Mouse (Mus musculus) liver, embryonic 16.5 days (tissue): ENCODE measurements around the gene Acoxl. TPM values are rescaled to one million over a fixed set of nuclear protein-coding genes. Genes with fewer than 3 reads are reported as not detected.

Experiments
- ATAC-seq: fragments of 200-750 bp; cut with Nextera tagmentation; 2 replicates; pipeline ENCODE4 v1.8.0; 2017; ENCODE audit warnings: low read depth, mild to moderate bottlenecking, moderate number of reproducible peaks, moderate library complexity
- H3K27ac ChIP-seq: fragments of 300-500 bp; sonication (generic); 2 replicates; pipeline ENCODE4 v1.5.1; 2014; ENCODE audit warnings: mild to moderate bottlenecking, low read length
- H3K27me3 ChIP-seq: fragments of 300-500 bp; sonication (generic); 2 replicates; pipeline ENCODE4 v1.6.1; 2014; ENCODE audit warnings: low read depth, low read length, mixed read lengths; ENCODE audit not compliant: control insufficient read depth, insufficient read depth
- H3K36me3 ChIP-seq: fragments of 300-500 bp; sonication (generic); 2 replicates; pipeline ENCODE4 v1.6.1; 2014; ENCODE audit warnings: mild to moderate bottlenecking; ENCODE audit not compliant: control insufficient read depth, insufficient read depth
- H3K4me1 ChIP-seq: fragments of 300-500 bp; sonication (generic); 2 replicates; pipeline ENCODE4 v1.6.1; 2014; ENCODE audit warnings: low read depth, low read length, mixed read lengths; ENCODE audit not compliant: control insufficient read depth
- H3K4me2 ChIP-seq: fragments of 300-500 bp; sonication (generic); 2 replicates; pipeline ENCODE4 v1.6.1; 2014; ENCODE audit warnings: low read depth, low read length, mixed read lengths
- H3K4me3 ChIP-seq: fragments of 300-500 bp; sonication (generic); 2 replicates; pipeline ENCODE4 v1.5.1; 2014; ENCODE audit warnings: low read depth, mild to moderate bottlenecking, low read length
- H3K9ac ChIP-seq: fragments of 300-500 bp; sonication (generic); 2 replicates; pipeline ENCODE4 v1.6.1; 2014; ENCODE audit warnings: low read depth, low read length
- H3K9me3 ChIP-seq: fragments of 300-500 bp; sonication (generic); replicated peaks from 2 replicates; pipeline ENCODE4 v1.6.1; 2016; ENCODE audit warnings: low read length; ENCODE audit not compliant: control insufficient read depth
- WGBS: fragments of 180-500 bp; shearing (Covaris S2); extraction: QIAGEN DNeasy Blood & Tissue Kit; methylation state at CpG from one replicate; pipeline ENCODE4 v1.1.7; 2014; ENCODE audit not compliant: insufficient replicate concordance; 5-methylcytosine and 5-hydroxymethylcytosine counted together
- polyA plus RNA-seq: library from polyadenylated mRNA; unstranded; fragments of >200 nt; fragmentation: Nextera tagmentation; extraction: Ambion mirVana; gene quantifications from 2 replicates; pipeline ENCODE4 v1.2.1, GENCODE M21; 2015

The Acoxl gene
- polyA plus RNA-seq, 1 experiment from 2014 or later: 0.05 TPM

GRCm38 (mm10) chr2:127990856-127991479, 152.3 kb downstream of the Acoxl start:
- peak; percentile 43; the same call in 1 of the 2 replicates for ATAC-seq
- no peak overlapping the region for H3K4me2 ChIP-seq

GRCm38 (mm10) chr2:127991656-127992055, 153.0 kb downstream of the Acoxl start:
- WGBS: 63% methylated on average over 1 of the region's 1 CpGs
- Histone ChIP-seq H3K27me3 (no peaks in the 10 kb centered on the region), H3K27ac (no peak overlapping the region), H3K4me2 (no peak overlapping the region), H3K9me3 (no peaks in the 10 kb centered on the region), H3K4me1 (no peaks in the 10 kb centered on the region; the same call in 1 of the 2 replicates), H3K36me3 (no peaks in the 10 kb centered on the region), H3K4me3 (no peak overlapping the region), H3K9ac (no peak overlapping the region)
- no peak for ATAC-seq

More at GRCm38 (mm10) chr2:127990856-127991479, 152.3 kb downstream of the Acoxl start:
- Histone ChIP-seq H3K27me3 (no peaks in the 10 kb centered on the region), H3K36me3 (no peaks in the 10 kb centered on the region), H3K9ac (no peak overlapping the region), H3K4me1 (no peaks in the 10 kb centered on the region; the same call in 1 of the 2 replicates), H3K27ac (no peak overlapping the region), H3K4me3 (no peak overlapping the region), H3K9me3 (no peaks in the 10 kb centered on the region)
- 47% methylated on average over 6 of the region's 6 CpGs for WGBS

- Histone ChIP-seq H3K27me3 (no peaks in the 10 kb centered on the region), H3K27ac (no peak overlapping the region; the same call in 1 of the 2 replicates), H3K9ac (no peak overlapping the region), H3K9me3 (no peaks in the 10 kb centered on the region), H3K4me1 (no peaks in the 10 kb centered on the region), H3K4me3 (no peak overlapping the region), H3K4me2 (no peak overlapping the region), H3K36me3 (no peaks in the 10 kb centered on the region)
- no peak for ATAC-seq
- 26% methylated on average over 17 of the region's 17 CpGs for WGBS
These were observed 170.2 kb downstream of the Acoxl start for GRCm38 (mm10) chr2:128008662-128009423.

GRCm38 (mm10) chr2:128014613-128015012, 175.9 kb downstream of the Acoxl start:
- Histone ChIP-seq H3K4me2 (no peak overlapping the region), H3K27ac (no peak overlapping the region), H3K9me3 (no peaks in the 10 kb centered on the region), H3K9ac (no peak overlapping the region), H3K4me3 (no peak overlapping the region), H3K4me1 (no peaks in the 10 kb centered on the region), H3K36me3 (no peaks in the 10 kb centered on the region), H3K27me3 (no peaks in the 10 kb centered on the region)
- WGBS: 36% methylated on average over 2 of the region's 2 CpGs
- ATAC-seq: no peak

GRCm38 (mm10) chr2:128015602-128016001, 176.9 kb downstream of the Acoxl start:
- Histone ChIP-seq H3K4me1 (no peaks in the 10 kb centered on the region), H3K9me3 (no peaks in the 10 kb centered on the region), H3K27me3 (no peaks in the 10 kb centered on the region), H3K4me3 (no peak overlapping the region), H3K9ac (no peak overlapping the region), H3K36me3 (no peaks in the 10 kb centered on the region), H3K27ac (no peak overlapping the region), H3K4me2 (no peak overlapping the region)
- WGBS: 66% methylated on average over 8 of the region's 8 CpGs
- no peak for ATAC-seq

GRCm38 (mm10) chr2:128020039-128020907, 181.6 kb downstream of the Acoxl start:
- H3K9me3 ChIP-seq: no peaks in the 10 kb centered on the region
- no peak overlapping the region for H3K4me3 ChIP-seq
- ATAC-seq: no peak
- H3K27ac ChIP-seq: no peak overlapping the region
- no peaks in the 10 kb centered on the region for H3K4me1 ChIP-seq
- H3K9ac ChIP-seq: no peak overlapping the region
- no peak overlapping the region for H3K4me2 ChIP-seq
- 48% methylated on average over 7 of the region's 7 CpGs for WGBS
- H3K36me3 ChIP-seq: no peaks in the 10 kb centered on the region
- no peaks in the 10 kb centered on the region for H3K27me3 ChIP-seq

GRCm38 (mm10) chr2:128020908-128021193, 182.2 kb downstream of the Acoxl start:
- no peak overlapping the region for H3K4me3 ChIP-seq
- H3K9me3 ChIP-seq: no peaks in the 10 kb centered on the region
- no peaks in the 10 kb centered on the region for H3K4me1 ChIP-seq
- H3K4me2 ChIP-seq: no peak overlapping the region
- no peaks in the 10 kb centered on the region for H3K36me3 ChIP-seq
- H3K9ac ChIP-seq: no peak overlapping the region
- no peaks in the 10 kb centered on the region for H3K27me3 ChIP-seq
- H3K27ac ChIP-seq: no peak overlapping the region
- ATAC-seq: no peak

- no peak for ATAC-seq
- Histone ChIP-seq H3K27ac (no peak overlapping the region), H3K9me3 (no peaks in the 10 kb centered on the region), H3K4me1 (no peaks in the 10 kb centered on the region), H3K4me3 (no peak overlapping the region), H3K36me3 (no peaks in the 10 kb centered on the region), H3K9ac (no peak overlapping the region), H3K27me3 (no peaks in the 10 kb centered on the region), H3K4me2 (no peak overlapping the region)
- 54% methylated on average over 2 of the region's 2 CpGs for WGBS
These were observed 185.2 kb downstream of the Acoxl start for GRCm38 (mm10) chr2:128023855-128024254.

GRCm38 (mm10) chr2:128027696-128028095, 189.0 kb downstream of the Acoxl start:
- Histone ChIP-seq H3K27me3 (no peaks in the 10 kb centered on the region), H3K4me1 (no peaks in the 10 kb centered on the region), H3K9ac (no peak overlapping the region), H3K4me3 (no peak overlapping the region), H3K27ac (no peak overlapping the region), H3K4me2 (no peak overlapping the region), H3K36me3 (no peaks in the 10 kb centered on the region), H3K9me3 (no peaks in the 10 kb centered on the region)
- 55% methylated on average over 12 of the region's 12 CpGs for WGBS
- no peak for ATAC-seq
